Mouse (Mus musculus) liver, adult 2 months (tissue): Measurements from ENCODE around the gene Rps9. TPM values are rescaled to one million over a fixed set of nuclear protein-coding genes. Genes with fewer than 3 reads are reported as not detected.
A peak's percentile ranks its signal among the peaks of the same experiment; 100 is the strongest.

ENCODE experiments used
- DNase-seq: peaks from one replicate; pipeline ENCODE4 v3.0.0-alpha.2; 2011; ENCODE audit warnings: low read depth, low spot score; ENCODE audit errors: extremely low read depth
- H3K27ac ChIP-seq: fragments of 200-500 bp; replicated peaks from 2 replicates; pipeline ENCODE4 v1.5.1; 2012; ENCODE audit warnings: low read depth, mild to moderate bottlenecking, control low read depth, inconsistent platforms, low read length; ENCODE audit not compliant: insufficient read depth
- H3K27me3 ChIP-seq: fragments of 200-500 bp; 2 replicates; pipeline ENCODE4 v1.6.1; 2012; ENCODE audit warnings: mild to moderate bottlenecking, moderate library complexity, low read length, inconsistent platforms; ENCODE audit not compliant: control insufficient read depth, insufficient read depth
- H3K36me3 ChIP-seq: fragments of 200-500 bp; 2 replicates; pipeline ENCODE4 v1.6.1; 2012; ENCODE audit warnings: low read length, inconsistent platforms; ENCODE audit not compliant: control insufficient read depth, insufficient read depth
- H3K4me1 ChIP-seq: fragments of 200-500 bp; 2 replicates; pipeline ENCODE4 v1.6.1; 2011; ENCODE audit warnings: low read length; ENCODE audit not compliant: control insufficient read depth, insufficient read depth
- H3K4me3 ChIP-seq: fragments of 200-500 bp; 2 replicates; pipeline ENCODE4 v1.5.1; 2011; ENCODE audit warnings: low read depth, mild to moderate bottlenecking, control low read depth, low read length, moderate library complexity; ENCODE audit not compliant: insufficient read depth
- H3K79me2 ChIP-seq: fragments of 200-500 bp; 2 replicates; pipeline ENCODE4 v1.6.1; 2012; ENCODE audit warnings: inconsistent platforms, mild to moderate bottlenecking, low read length, moderate library complexity; ENCODE audit not compliant: control insufficient read depth, insufficient read depth
- H3K9ac ChIP-seq: fragments of 200-500 bp; 2 replicates; pipeline ENCODE4 v1.6.1; 2012; ENCODE audit warnings: low read depth, mild to moderate bottlenecking, control low read depth, inconsistent platforms, low read length
- CTCF ChIP-seq: fragments of 200-500 bp; IDR thresholded peaks from 2 replicates; pipeline ENCODE4 v1.5.1; 2011; ENCODE audit warnings: low read depth, low read length, control low read depth
- POLR2A ChIP-seq: fragments of 200-500 bp; IDR thresholded peaks from 2 replicates; pipeline ENCODE4 v1.6.1; 2011; ENCODE audit warnings: low read length, control low read depth; ENCODE audit not compliant: insufficient read depth; ENCODE audit errors: extremely low read depth
- WGBS: fragments of 180-500 bp; shearing (Covaris S2); methylation state at CpG from one replicate; pipeline ENCODE4 v1.1.7; 2018; 5-methylcytosine and 5-hydroxymethylcytosine counted together
- polyA plus RNA-seq: library from polyadenylated mRNA; depleted of rRNA; stranded (reverse); fragments of >200 nt; gene quantifications from 2 replicates; pipeline ENCODE4 v1.2.3, GENCODE M21; 2012
- total RNA-seq: library from RNA; depleted of rRNA; stranded (reverse); fragments of >200 nt; gene quantifications from 2 replicates; pipeline ENCODE4 v1.2.3, GENCODE M21; 2014

Gene Rps9
- total and polyA plus RNA-seq, 2 experiments, result 433 to 1,244 TPM

DNA sequence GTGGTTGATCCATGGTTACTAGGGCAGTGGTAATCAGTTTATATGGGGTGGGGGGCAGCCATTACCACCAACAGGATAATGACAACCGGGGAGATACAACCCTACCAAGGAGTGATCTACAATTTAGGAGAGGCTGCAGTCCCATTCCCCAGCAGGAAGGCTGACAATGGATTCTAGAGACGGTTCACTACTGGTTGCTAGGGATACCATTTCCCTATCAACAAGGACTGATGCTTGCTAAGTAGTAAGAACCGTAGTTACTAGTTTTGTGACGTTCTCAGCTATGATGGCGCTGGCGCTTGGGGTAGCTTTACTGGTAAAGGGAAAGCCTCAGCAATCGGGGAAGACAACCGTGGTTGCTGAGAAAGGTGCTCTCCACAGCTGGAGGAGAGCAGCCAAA lies 19.1 kb upstream of the Rps9 start:
- 96% methylated on average over 8 of the region's 8 CpGs for WGBS
- no peak for DNase-seq
- H3K9ac ChIP-seq, result no peak overlapping the region
- no peaks in the 10 kb centered on the region for H3K79me2 ChIP-seq
- H3K36me3 ChIP-seq, result peaks cover 17% of the 10 kb centered on the region
- H3K4me3 ChIP-seq, result no peak overlapping the region
- no peaks in the 10 kb centered on the region for H3K27me3 ChIP-seq
- H3K27ac ChIP-seq, result no peak overlapping the region
- TF ChIP-seq CTCF (no peak), POLR2A (no peak)
- H3K4me1 ChIP-seq, result no peaks in the 10 kb centered on the region

DNA sequence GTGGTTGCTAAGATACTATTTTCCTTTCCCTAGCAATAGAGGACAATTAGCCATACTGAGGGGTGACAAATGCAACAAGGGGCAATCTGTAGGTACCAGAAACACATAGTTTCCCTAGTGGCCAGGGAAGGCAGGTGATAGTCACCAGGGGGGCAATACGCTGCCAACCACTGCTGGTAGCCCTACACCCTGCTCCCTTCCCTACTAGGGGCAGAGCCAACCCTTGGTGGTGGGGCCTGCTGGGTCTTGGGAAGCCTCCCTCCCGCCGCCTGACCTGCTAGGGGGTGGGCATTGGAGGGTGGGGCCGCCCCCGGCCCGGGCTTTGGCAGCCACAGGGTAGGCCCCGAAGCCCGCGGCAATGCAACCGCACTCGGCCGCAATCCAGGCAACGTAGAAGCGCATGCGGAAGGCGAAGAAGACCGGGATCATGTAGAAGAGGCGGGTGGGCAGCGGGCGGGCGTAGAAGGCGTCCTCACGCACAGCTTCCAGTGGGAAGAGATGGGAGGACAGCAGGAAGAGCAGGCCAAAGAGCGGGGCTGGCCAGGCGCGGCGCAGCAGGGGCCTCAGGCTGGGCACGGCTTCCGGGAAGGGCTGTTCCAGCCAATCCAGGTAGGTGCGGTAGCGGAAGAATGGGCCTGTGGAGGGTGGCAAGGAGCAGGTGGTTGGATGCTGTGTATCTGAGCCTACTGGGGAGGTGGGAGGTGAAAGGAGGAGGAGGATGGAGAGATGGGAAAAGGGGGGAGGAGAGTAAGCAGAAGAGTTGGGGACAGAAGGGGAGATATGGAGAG lies 18.2 kb upstream of the Rps9 start:
- Histone ChIP-seq H3K4me1 (no peaks in the 10 kb centered on the region), H3K27me3 (no peaks in the 10 kb centered on the region), H3K36me3 (peaks cover 17% of the 10 kb centered on the region), H3K79me2 (no peaks in the 10 kb centered on the region), H3K4me3 (no peak overlapping the region), H3K27ac (no peak overlapping the region), H3K9ac (no peak overlapping the region)
- WGBS, result 93% methylated on average over 31 of the region's 31 CpGs
- no peak for DNase-seq
- TF ChIP-seq POLR2A (no peak), CTCF (no peak)

DNA sequence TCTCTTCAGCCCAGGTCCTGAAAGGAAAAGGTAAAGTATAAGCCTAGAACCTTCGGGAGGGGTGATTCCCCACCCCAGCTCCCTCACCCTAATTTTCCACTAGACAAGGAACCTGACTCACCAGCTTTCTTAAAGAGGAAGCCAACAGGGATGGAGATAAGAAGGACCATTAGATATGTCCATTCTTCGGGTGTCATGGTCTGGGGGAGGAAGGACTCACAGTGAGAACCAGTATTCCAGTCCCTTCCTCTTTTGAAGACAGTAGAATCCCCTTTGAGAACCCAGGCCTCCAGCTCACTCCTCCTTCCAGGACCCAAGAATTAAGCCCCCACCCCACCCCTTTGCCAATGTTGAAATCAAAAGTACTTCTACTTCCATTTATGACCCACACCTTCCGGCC lies 11.9 kb upstream of the Rps9 start:
- 42% methylated on average over 3 of the region's 3 CpGs for WGBS
- no peak for TF ChIP-seq POLR2A
- TF ChIP-seq CTCF, result no peak
- peaks cover 7% of the 10 kb centered on the region; the same call in 1 of the 2 replicates for H3K4me1 ChIP-seq
- no peak for DNase-seq
- H3K9ac ChIP-seq, result peak overlapping the region; percentile 95; the same call in 1 of the 2 replicates
- no peak overlapping the region for H3K27ac ChIP-seq
- H3K27me3 ChIP-seq, result no peaks in the 10 kb centered on the region
- H3K79me2 ChIP-seq, result peaks cover 5% of the 10 kb centered on the region; the same call in 1 of the 2 replicates
- H3K36me3 ChIP-seq, result peaks cover 8% of the 10 kb centered on the region
- H3K4me3 ChIP-seq, result no peak overlapping the region; the same call in 1 of the 2 replicates

- peak within 1 kb of the TSS; percentile 95 for H3K9ac ChIP-seq
- no peaks in the 10 kb centered on the region for H3K27me3 ChIP-seq
- peaks cover 7% of the 10 kb centered on the region; the same call in 1 of the 2 replicates for H3K4me1 ChIP-seq
- H3K27ac ChIP-seq, result peak within 1 kb of the TSS; percentile 74
- TF ChIP-seq POLR2A (0 out of 2 replicates have a peak, but pooled peaks have one; percentile 22), CTCF (0 out of 2 replicates have a peak, but pooled peaks have one; percentile 18)
- under 1% methylated on average over 49 of the region's 49 CpGs for WGBS
- peak within 1 kb of the TSS; percentile 93 for H3K4me3 ChIP-seq
- peaks cover 8% of the 10 kb centered on the region for H3K36me3 ChIP-seq
- peak; percentile 31 for DNase-seq
- H3K79me2 ChIP-seq, result peaks cover 5% of the 10 kb centered on the region; the same call in 1 of the 2 replicates
Observed at GRCm38 (mm10) chr7:3692382-3692986, 11.3 kb upstream of the Rps9 start, which contains the start of gene Tsen34. TSS of gene Tsen34 (plus strand) at chr7:3692863.

DNA sequence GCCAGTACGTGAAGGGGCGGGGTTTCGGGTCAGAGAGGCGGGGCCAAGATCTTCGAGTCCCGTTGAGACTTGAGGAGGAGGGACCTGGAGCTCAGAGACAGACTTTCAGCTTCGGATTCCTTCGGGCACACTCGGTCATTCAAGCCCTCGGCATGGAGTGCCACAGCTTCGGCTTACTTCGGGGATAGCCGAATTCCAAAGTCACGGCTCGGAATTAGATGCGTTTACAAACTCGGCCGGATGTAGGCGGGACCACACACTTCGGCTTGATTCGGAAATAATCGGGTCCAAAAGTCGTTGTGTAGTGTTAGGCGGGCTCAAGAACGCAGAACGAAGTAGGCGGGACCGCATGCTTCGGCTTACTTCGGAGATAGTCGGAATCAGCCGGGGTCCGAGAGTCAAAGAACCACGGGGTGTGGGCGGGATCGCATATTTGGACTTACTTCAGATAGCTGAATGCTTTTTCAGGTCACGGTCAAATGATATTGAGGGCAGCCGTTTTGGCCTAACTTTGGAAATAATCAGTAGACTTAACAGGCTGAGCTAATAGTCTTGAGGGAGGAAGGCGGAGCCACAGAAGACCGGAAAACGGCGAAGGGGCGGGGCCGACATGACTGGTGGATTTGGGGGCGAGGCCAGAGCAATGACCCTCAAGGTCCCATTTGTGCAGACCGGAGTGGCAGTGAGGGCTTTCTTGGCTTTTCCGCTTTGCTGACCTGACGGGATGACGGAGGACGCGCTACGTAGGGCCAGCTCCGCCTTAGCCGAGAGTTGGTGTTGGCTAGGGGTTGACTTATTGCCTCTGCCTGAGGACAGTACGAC lies 10.6 kb upstream of the Rps9 start, which contains the start of gene Mboat7:
TSS of gene Mboat7 (minus strand) at position 537 of the 822 bp plus-strand sequence.
- H3K4me1 ChIP-seq, result peaks cover 7% of the 10 kb centered on the region; the same call in 1 of the 2 replicates
- H3K4me3 ChIP-seq, result peak within 1 kb of the TSS; percentile 93
- under 1% methylated on average over 55 of the region's 55 CpGs for WGBS
- H3K9ac ChIP-seq, result peak within 1 kb of the TSS; percentile 95
- peaks cover 5% of the 10 kb centered on the region; the same call in 1 of the 2 replicates for H3K79me2 ChIP-seq
- peaks cover 10% of the 10 kb centered on the region; the same call in 1 of the 2 replicates for H3K36me3 ChIP-seq
- H3K27me3 ChIP-seq, result no peaks in the 10 kb centered on the region
- H3K27ac ChIP-seq, result peak within 1 kb of the TSS; percentile 74
- DNase-seq, result peak; percentile 97
- TF ChIP-seq POLR2A (peak; percentile 75; the same call in 1 of the 2 replicates), CTCF (no peak)
